Mouse (Mus musculus) olfactory bulb, adult 2 months (tissue): ENCODE results near the gene Duoxa2.

ENCODE experiments used
- CTCF ChIP-seq: fragments of 200-500 bp; IDR thresholded peaks from 2 replicates; pipeline ENCODE4 v1.5.1; 2012; ENCODE audit warnings: low read depth, mild to moderate bottlenecking, low read length, moderate library complexity; ENCODE audit not compliant: insufficient read depth
- POLR2A ChIP-seq: fragments of 200-500 bp; IDR thresholded peaks from 2 replicates; pipeline ENCODE4 v1.6.1; 2012; ENCODE audit warnings: mild to moderate bottlenecking, low read depth, low read length, moderate library complexity; ENCODE audit not compliant: insufficient read depth

- TF ChIP-seq POLR2A (no peak), CTCF (no peak)
Observed at GRCm38 (mm10) chr2:122345106-122345893, 46.6 kb downstream of the Duoxa2 start.
